Mouse (Mus musculus) cerebellum, postnatal 4 days (tissue): Measurements from ENCODE around the gene Bahcc1.

ENCODE experiments used
- DNase-seq, 2 experiments: peaks; one replicate each; pipeline ENCODE4 v3.0.0; 2022; ENCODE audit warnings: low spot score in 2 of 2, mixed read lengths in 1 of 2

Bahcc1 gene

DNA sequence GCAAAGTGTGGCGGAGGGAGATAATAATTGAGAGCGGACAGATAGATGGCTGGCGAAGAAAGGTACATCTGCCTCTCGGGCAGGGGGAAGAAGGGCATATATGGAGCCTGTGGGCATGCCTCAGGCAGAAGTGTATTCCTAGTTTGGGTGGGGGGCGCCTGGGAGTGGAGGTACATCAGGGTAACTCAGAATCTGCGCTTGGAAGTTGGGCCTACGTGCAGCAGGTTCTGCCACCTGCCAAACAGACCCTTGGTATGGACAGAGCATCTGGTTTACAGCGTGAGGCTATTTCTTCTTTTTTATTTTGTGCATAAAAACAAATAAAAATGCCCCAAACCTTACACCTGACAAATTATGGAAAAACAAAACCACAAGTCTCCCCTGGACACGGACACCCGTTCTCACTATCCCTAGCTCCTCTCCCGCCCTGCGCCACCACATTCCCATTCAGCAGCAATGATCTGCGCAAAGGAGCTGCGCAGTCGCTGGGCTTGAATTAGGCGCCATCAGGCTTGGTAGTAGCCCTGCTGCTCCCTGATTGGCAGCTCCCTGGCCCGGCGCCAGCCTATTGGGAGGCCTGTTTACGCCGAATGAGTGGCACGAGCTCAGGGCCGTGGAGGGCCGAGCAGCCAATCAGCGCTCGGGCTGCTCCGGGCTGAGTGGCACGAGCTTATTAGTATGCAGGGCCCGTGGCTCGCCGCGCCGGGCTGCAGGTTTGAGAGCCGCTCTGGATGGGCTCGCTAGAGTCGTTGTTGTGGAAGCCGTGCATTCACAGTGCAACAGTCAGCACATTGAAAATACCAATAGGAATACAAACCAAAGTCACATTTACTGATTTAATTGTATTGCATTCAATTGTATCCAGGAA lies at the start of gene Bahcc1:
Gene Bahcc1, plus strand, starts transcription at position 718 of the 868 bp plus-strand sequence.
- DNase-seq: peak; percentile 100

DNA sequence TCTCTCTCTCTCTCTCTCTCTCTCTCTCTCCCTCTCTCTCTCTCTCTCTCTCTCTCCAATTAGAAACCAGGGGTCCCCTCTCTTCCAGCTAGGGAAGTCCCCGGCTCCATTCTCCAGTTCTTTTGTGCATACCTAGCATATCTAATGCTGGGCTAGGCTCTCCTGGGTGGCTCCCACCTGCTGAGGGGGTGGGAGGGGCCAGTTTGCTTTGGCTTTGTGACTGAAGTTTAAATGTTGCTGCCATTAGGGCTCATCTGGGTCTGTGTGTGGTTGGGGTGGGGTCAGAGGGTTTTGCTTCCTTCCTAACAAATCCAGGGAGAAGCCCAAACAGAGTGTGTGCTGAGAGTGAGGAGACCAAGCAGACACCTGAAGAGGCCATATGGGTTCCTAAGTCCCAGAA lies 49.6 kb upstream of the Bahcc1 start:
- no peak for DNase-seq

DNA sequence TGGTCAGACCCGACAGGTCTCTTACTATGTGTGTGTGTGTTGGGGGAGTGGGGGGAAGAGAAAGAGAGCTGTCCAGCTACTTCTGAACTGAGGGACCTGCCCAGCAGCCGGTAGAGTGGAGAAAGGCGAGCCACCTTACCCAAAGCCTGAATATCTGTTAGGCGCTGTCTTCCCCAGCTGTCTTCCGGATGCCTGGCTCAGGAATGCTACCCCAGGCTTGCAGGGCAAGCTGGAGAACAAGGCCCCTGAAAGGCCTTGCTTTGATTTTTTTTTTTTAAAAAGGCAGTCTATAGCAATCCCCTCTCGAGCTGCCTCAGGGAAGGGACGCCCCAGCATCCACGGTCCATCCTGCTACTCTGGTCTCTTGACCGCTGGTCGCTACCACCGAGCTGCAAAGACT lies 49.0 kb upstream of the Bahcc1 start:
- no peak for DNase-seq

DNA sequence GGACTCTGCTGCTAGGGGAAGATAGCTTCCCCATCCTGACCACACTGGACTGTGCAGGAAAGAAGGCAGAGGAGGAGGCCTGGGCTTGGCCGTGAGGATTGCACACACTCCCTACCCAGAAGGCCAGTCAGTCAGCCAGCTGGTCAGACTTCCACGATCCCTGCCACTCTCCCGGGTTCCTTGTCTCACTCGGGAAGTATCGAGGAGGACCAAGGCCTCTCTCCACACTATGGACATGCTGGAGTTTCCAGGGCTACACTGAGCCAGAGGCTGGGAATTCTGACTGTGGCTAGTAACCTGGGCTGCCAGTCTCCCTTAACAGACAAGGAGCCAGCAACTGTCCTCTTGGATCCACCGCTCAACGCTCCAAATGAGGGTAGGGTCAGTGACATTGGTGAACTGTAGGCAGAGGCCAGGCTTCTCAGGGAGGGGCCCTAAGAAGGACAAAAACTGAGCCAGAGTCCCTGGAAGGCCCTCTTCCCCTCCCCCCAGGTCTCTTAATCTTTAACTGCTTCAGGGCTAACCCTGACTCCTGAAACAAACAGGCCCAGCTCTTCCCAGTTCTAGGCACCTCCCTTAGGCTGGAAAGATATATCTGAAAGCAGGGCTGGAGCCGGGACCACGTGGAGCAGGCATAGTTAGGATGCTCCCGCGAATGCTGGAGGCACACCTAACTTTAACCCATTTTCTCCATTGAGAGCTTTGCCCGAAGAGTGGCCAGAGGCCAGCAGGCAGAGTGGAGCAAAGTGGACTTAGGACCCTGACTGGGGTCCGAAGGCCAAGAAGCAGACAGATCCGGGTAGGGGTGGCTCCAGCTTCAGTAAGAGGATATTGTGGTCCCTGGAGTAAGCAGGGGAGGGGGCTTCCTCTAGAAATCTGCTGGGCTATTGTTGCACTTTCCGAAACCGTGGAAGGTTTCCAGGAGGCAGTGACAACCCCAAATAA lies 48.1 kb upstream of the Bahcc1 start:
- DNase-seq: no peak

DNA sequence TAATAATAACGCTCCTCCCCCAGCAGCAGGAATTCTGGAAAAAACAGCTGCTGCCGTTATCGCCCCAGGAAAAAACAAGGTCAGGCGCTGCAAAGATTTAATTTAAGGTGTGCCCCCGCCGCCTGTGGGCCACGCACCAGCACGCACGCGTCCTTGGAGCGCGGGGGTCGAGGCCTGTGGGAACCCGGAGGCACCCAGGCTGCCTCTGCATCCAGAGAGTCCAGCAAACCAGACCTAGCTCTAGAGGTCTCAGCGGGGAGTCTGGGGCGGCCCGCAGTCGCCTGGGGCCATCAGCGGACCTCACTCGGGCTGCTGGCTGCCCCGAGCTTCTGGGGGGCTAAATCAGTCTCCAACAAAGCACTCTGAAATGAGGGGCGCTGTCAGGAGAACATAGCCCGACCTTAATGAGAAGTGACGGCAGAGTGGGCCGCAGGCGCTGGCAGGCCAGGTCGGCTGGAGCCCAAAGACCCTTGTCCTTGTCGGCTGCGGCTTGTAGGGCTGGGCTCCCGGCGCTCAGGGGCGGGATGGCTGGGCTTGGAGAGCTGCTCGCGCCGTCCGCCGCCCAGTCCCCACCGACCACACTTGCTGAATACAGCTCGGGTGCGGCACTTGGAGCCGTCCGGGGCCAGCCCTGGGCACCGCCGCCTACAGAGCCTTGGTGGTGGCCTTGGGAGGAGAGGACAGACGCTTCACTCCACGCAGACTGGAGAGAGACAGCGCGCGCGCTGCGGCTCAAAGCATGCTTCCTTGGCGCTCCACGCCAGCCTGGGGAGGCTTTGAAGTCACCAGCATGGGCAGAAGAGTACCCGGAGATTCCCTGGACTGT lies 47.2 kb upstream of the Bahcc1 start:
- DNase-seq: peak in 1 of 2 experiments; percentile 56

DNA sequence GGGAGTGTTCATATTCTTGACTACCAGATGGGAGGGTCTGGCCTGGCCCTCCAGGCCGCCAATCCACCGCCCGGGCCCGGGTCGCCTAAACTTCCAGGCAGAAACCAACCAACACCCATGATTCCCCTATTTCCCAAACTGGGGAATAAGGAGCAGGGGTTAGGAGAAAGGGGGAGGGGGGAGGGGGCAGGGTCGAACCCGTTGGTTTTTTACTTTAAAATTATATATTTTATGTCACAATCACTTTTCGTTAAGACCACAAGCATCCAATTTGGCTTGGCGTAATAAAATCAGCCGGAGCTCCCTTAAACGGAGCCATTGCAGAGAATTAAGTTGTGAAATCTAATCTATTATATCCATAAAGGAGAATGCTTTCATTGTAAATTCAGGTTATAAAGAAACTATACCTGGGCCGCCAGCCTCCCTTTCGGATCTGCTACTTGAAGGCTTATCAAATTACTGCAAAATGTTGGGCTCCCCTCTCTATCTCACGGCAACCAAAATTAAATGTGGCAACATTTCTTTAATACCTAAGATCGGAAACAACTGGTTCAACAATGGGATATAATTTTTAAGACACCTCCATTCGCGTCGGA lies 46.5 kb upstream of the Bahcc1 start:
- no peak for DNase-seq

DNA sequence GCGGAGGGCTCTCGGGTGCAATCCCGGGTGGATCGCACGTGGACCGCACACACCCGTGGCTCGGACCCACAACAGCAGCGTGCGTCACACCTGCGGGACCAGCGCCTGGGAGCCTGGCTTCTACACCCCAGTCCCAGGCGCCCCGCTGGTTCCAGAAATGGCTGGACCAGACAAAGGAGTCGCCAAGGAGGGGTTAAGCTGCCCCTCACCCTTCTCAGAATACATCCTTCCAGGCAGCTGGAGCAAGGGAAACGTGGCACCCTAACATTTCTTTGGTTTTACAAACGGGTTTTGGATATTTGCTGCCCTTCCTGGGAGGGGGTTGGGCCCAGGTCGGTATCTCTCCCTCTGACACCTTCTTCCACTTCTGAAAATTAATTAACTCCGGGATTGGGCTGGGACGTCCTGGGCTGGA lies 45.9 kb upstream of the Bahcc1 start:
- DNase-seq: peak in 1 of 2 experiments; percentile 61

DNA sequence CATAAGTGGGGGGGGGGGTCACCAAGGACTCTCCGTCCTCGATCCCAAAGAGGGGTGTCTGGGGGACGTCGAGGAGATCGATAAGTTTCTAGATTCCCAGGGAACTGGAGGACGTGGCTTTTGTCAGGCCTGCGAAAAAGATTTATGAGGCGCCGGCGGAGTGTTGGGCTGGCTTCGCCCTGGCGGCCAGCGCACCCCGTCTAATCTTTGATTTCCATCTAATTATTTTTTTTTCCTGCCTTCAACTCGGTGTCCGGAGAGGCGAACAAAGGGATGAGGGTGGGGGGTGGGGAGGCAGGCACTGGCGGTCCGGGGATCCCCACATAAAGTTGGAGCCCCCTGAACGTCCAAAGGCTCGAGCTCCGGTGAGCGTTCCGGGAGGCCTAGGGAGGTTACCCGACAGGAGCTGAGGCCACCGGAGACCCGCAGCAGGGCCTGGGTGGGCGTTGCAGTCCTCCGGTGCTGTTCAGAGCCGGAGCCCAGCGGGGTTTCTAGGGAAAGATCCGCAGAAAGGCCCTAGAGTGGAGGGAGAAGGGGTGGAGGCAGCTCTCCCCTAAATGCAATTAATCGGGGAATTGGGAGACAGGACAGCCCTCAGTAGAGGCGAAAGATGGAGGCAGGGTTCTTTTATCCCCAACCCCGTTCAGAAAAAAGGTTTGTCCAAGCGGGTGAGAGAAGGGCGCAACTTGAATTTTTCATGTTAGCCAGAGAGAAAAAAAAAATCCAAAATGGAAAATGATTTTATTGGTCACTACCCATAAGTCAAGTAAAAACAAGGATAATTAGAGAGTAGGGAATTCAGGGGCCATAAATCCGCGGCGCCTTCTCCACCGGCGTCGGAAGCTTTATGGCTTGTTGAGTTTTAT lies 45.3 kb upstream of the Bahcc1 start:
- DNase-seq: no peak

DNA sequence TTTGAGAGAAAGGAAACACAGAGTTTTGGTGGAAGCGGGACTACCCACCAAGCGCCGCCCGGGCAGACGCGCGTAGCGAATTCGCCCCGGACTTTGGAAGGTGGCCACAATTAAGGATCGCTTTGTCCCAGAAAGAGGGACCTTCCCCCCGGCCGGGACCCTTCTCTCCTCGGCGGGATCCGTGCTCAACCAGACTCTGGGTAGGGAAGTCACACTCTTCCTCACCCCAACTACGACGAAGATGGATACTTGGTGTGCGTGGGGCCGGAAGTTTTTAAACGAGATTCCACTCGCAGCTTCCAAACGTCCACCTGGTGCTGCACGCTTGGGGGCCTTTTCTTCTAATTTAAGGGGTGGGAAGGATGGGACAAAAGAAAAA lies 44.7 kb upstream of the Bahcc1 start:
- no peak for DNase-seq

DNA sequence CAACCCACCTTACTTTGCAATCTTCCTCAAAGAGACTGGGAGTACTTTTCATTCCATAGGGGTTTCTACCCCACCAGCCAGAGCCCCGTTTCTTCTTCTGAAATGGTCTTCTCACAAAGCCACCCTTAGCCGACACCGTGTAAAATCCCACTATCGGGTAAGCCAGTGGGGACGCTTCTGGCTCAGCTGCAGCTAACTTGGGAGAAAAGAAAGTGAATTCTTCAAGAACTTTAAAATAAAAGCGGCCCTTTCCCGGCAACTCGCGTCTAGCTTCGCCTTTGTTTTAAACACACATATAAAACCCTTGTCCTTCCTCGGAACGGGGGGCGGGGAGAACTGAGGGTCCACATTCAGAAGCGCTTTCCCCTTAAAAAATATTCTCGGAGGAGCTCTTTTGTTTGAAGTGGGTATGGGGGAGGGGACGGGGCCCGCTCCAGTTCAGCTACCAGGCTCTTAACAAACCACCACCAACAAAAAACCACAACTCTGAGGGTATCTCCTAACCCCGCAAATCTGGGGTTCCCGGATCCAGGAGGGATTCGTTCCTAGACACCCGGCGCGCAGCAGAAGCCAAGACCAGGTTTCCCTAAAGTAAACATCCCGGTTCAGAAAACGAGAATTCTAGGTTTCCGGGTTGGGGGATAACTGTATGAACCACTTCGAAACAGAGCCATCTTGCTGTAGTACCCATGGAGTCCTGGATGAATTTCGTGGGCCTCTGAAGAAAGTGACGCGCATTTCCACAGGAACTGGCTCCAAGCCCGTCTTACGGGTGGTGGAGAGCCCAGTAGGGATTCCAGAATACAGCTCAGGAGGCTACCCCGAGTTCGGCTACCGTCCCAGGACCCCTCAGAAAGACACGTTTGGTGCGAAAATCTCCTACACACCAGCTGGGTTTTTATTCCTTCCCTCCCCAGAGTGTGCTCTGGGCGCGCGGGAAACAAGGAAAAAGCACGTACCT lies 44.0 kb upstream of the Bahcc1 start:
- peak in 1 of 2 experiments; percentile 52 for DNase-seq

DNA sequence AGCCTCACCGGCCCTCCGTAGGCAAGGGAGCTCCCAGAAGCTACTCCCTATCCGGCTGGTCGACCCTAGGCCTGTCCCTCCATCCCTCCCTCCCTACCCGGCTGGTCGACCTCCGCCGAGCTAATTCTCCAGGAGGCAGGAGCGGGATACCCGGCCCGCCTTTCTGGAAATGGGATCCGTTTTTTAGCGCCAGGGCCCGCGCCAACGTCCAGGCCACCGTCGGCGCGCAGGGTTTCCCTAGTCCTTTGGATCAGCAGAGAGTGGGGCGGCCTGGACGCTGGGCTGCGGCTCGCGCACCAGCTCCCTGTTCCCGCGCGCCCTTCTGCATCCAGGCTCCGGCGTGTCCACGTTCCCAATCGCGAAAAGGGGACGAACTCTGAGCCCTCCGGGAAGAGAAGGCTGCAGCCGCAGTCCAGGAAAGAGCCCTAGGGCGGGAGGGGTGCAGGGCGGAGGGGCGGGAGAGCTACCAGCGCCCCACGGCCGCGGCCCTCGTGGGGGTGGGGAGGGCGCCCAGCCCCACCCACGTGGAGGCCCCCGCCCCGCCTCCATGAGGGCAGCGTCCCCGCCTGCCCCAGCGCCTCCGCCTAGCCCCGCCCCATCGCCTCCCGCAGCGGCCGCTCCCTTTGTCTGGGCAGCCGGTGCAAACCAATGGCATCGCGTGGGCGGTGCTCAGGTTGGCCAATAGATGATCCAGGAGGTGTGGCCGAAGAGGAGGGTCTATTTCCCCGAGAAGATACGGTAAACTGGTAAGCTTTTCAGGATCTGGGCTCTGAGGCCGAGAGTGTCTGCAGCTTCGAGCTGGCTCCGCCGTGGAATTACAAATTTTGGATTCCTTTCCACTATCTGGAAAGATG lies 43.1 kb upstream of the Bahcc1 start:
- DNase-seq: peak; percentile 95 to 99

DNA sequence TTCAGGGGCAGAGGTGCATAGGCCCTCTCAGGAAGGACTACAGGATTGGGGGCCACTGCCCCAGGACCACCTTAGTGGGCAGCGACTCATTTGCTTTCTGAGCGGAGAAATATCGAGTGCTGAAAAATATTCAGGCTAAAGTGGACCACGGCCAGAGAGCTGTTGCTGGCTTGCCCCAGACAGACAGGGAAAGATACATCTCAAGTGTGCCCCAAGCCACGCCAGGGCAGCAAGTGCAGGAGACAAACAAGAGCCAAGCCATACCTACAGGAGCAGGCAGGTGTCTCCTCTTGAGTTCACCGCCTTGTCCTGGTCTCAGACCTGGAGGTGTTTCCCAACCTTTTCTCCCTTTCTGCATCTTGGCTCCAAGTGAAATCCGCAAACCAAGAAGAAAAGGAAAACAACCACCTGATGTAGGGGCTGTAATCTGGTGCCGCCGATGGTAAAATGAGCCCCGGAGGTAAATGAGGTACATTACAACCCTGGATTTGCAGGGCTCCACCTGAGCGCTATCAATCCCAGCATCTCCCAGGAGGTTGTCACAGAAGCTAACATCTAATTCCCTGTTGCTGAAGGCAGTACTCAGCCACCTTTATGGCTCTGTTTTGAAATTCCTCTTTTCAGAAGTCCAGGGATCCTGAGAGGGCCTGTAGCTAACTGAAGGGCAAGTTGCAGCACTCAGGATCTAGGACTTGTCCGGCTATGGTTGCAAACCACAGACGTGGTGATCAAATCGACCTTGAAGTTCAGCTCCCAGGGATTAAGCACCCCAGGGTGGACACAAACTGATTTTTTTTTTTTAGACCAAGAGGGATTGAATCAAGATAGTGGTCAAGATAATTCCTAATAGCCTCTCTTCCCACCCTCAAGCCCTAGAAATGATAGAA lies 42.0 kb upstream of the Bahcc1 start:
- DNase-seq: no peak

DNA sequence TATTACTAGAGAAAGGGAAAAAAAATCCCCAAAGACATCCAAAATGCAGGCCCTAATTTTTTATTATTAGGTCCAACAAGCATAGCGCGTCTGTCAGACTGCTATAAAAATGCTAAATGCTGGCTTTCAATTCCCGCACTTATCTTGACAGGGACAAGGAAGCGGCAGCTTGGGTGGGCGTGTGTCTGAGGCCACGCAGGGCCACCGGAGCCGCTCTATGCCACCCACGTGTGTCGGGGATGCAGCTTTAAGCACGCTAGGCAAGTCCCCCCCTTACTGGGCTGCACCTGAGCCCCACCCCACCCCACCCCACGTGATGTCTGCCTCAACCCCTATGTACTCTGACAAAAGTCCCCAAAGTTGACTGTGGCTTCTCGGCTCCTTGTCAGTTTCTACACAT lies 33.9 kb upstream of the Bahcc1 start:
- DNase-seq: no peak

DNA sequence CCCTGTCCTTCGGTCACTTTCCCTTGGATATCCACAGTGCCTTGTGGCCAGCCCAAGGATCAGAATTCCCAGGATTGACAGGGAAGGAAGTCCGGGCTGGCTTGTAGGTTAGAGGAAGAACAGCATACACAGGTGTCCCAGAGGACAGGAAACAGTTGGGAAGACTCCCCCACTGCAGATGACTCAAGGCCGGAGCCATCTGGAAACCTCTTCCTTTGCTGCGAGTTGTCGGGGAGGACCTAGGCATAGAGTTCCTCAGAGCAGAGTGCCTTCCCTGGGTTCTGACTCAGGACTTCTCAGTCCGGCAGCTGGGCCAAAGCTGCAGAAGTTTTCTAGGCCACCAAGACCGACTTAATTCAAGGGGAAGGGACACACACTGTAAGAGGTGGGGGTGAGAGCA lies 33.0 kb upstream of the Bahcc1 start:
- no peak for DNase-seq

DNA sequence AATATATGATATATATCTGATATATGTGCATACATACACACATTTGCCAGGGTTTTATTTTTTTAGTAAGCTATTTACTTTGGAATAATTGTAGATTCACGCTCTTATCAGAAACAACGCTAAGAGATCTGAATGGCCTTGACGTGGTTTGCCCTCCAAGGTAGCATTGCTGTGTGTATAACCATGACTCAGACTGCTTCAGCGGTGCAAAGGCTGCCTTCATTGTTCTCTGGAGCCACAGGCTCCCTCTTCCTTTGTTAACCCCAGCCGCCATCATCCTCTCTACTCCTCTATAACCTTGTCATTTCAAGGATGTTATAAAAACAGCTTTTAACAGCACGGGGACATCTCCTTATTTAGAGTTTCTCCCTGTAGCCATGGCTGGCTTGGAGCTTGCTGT lies 32.1 kb upstream of the Bahcc1 start:
- DNase-seq: no peak

DNA sequence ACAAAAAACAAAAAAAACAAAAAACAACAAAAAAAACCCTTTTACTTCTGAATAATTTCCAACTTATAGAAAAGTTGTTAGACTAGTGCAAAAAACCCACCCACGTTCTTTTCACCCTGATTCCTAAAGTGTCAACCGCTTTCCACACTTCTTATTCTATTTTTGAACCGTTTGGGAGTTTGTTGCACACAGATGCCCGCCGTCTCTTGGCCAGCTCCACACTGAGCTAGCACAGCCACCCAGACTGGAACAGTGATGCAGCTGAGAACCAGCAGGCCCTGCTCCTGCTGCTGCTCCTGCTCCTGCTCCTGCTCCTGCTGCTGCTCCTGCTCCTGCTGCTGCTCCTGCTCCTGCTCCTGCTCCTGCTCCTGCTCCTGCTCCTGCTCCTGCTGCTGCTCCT lies 28.5 kb upstream of the Bahcc1 start:
- DNase-seq: no peak

DNA sequence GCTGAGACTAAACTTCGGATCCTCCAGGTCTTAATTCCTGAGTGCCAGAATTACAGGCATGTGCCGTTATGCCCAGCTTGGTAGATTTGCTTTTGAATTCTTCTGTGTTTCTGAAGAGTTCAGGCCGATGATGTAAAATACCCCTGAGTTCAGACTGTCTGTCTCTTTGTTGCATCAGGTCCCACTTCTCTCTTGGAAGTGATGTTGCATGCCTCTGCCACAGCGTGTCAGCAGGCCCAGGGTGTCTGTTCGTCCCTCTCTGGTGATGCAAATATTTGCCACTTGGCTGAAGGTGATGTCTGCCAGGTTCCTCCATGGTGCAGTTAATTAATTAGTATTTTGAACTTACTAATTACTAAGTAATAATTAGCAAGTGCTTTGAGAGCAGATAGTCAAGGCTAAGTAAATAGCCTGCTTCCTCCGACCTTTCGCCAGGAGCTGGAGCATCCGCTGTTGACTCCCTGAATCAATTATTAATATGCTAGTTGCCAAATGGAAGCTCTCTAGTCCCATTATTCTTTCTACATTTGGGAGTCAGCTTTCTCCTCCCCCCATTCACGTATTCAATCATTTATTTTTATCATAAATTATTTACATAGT lies 26.6 kb upstream of the Bahcc1 start:
- no peak for DNase-seq
